Mouse (Mus musculus): Measurements from ENCODE around the gene Ugt1a2.
"Not testable (repeated sequence)": the region's sequence is repeated elsewhere in the genome, so short reads cannot be mapped to it uniquely, and the experiment has no call there.

GRCm38 (mm10) chr1:88225301-88225700, 24.9 kb downstream of the Ugt1a2 start:
- TF ChIP-seq EP300, CTCF (IDR thresholded peaks at IDR 0.05; ENCODE audit: low read depth): not testable (repeated sequence)

All from liver, postnatal 0 days (tissue).